ENCODE assay signal across 18 mouse cellular contexts in the genomic region with DNA sequence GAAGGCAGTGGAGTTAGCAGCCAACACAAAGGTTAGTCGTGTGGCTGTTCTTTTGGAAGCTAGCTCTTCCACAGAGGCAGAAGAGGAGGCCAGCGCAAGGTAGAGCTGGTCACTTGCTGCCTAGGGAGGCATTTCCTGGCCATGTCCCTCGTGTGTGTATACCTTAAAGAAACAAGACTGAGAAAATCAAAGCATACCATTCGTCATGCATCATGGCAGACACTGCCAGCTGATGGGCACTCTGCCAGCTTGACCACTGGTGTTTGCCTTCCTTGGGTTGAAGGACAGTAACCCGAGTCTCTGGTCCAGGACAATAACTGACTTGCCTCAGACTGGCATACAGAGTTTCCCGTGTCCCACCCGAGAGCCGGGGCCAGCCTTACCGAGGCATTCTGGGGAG. TPM values are rescaled to one million over a fixed set of nuclear protein-coding genes. Genes with fewer than 3 reads are reported as not detected.
DNase-seq lines count a peak whose midpoint lies in the region; ATAC-seq lines count a peak whose summit lies in the region.
"Had no signal": no experiment of that assay in that cellular context is flagged by ENCODE, and none has a peak within 500 bp of the region (broad histone marks: within the 10 kb centered on the region; RNA-seq: fewer than 3 reads in every experiment).

No protein-coding gene starts in this region.

- no peak overlapping the region for H3K4me3 ChIP-seq in kidney, embryonic 15.5 days (replicated peaks)
- no peak overlapping the region for H3K4me3 ChIP-seq in forebrain, embryonic 14.5 days (ENCODE audit: low read depth, low read length)
- H3K4me3 ChIP-seq: heart, embryonic 10.5 days; limb, embryonic 10.5 days; liver, embryonic 13.5 days; neural tube, embryonic 13.5 days had no signal

- ATAC-seq in kidney, embryonic 15.5 days (replicated peaks; ENCODE audit: low FRiP score) = no peak
- no peak for ATAC-seq in forebrain, embryonic 14.5 days
- ATAC-seq: forebrain, postnatal 0 days; hindbrain, embryonic 16.5 days had no signal

- H3K4me1 ChIP-seq in kidney, embryonic 15.5 days = 0 out of 2 replicates have a peak, but pooled peaks cover 7% of the 10 kb centered on the region
- H3K4me1 ChIP-seq in forebrain, embryonic 14.5 days (ENCODE audit: control insufficient read depth, insufficient read depth, low read length) = no peaks in the 10 kb centered on the region
- H3K4me1 ChIP-seq: limb, embryonic 10.5 days; neural tube, embryonic 13.5 days had no signal

- no peak overlapping the region for H3K9ac ChIP-seq in kidney, embryonic 15.5 days
- H3K9ac ChIP-seq in forebrain, embryonic 14.5 days (ENCODE audit: low read length) = no peak overlapping the region
- H3K9ac ChIP-seq: forebrain, postnatal 0 days; liver, embryonic 13.5 days; neural tube, embryonic 13.5 days had no signal

- no peaks in the 10 kb centered on the region for H3K27me3 ChIP-seq in kidney, embryonic 15.5 days
- no peaks in the 10 kb centered on the region for H3K27me3 ChIP-seq in forebrain, embryonic 14.5 days (replicated peaks; ENCODE audit: control insufficient read depth, insufficient read depth, low read length)
- H3K27me3 ChIP-seq: liver, embryonic 13.5 days; neural tube, embryonic 13.5 days had no signal

- 76% methylated on average over 9 of the region's 9 CpGs for WGBS in kidney, embryonic 15.5 days
- WGBS in forebrain, embryonic 14.5 days = 89% methylated on average over 9 of the region's 9 CpGs

- DNase-seq in kidney, postnatal 25 days = peak; percentile 62 to 68
- peak; percentile 48 for DNase-seq in 416B (ENCODE audit: low read depth)
- peak; percentile 77 for DNase-seq in MN1 (ENCODE audit: low spot score)
- peak; percentile 80 for DNase-seq in adrenal gland, postnatal 25 days
- DNase-seq in natural killer cell, adult 2 months (ENCODE audit: low spot score in 2 of 2) = no peak
- no peak for DNase-seq in forebrain, embryonic 14.5 days (ENCODE audit: low spot score)
- no peak for DNase-seq in urinary bladder, postnatal 10 days (ENCODE audit: low spot score)
- DNase-seq: cerebellum, postnatal 25 days; forebrain, postnatal 0 days; gastrocnemius, postnatal 10 days; heart, postnatal 36 days; liver, embryonic 13.5 days; right cerebral cortex, postnatal 4 days had no signal

- H3K9me3 ChIP-seq in kidney, embryonic 15.5 days (replicated peaks) = no peaks in the 10 kb centered on the region
- H3K9me3 ChIP-seq in forebrain, embryonic 14.5 days (replicated peaks; ENCODE audit: control insufficient read depth, low read length) = no peaks in the 10 kb centered on the region
- H3K9me3 ChIP-seq: heart, embryonic 10.5 days; limb, embryonic 10.5 days; liver, embryonic 13.5 days; neural tube, embryonic 13.5 days had no signal

- H3K27ac ChIP-seq in kidney, embryonic 15.5 days = no peak overlapping the region
- H3K27ac ChIP-seq in forebrain, embryonic 14.5 days (ENCODE audit: low read depth, low read length) = no peak overlapping the region
- H3K27ac ChIP-seq: heart, embryonic 10.5 days; limb, embryonic 10.5 days; liver, embryonic 13.5 days; neural tube, embryonic 13.5 days had no signal

- H3K36me3 ChIP-seq in kidney, embryonic 15.5 days = peaks cover 99% of the 10 kb centered on the region
- peaks cover 98% of the 10 kb centered on the region for H3K36me3 ChIP-seq in forebrain, embryonic 14.5 days (ENCODE audit: control insufficient read depth, insufficient read depth, low read length)

- H3K4me2 ChIP-seq in kidney, embryonic 15.5 days = no peak overlapping the region
- no peak overlapping the region for H3K4me2 ChIP-seq in forebrain, embryonic 14.5 days (ENCODE audit: low read length)
- H3K4me2 ChIP-seq: liver, embryonic 13.5 days; neural tube, embryonic 13.5 days had no signal

RNA-seq across cellular contexts. Expression of a gene that starts 22.1 kb away (rescaled TPM):
- polyA plus RNA-seq in kidney, embryonic 15.5 days (2015; fragmentation: Nextera tagmentation; extraction: Ambion mirVana) = 275 and 297 TPM in 2 replicates
- total RNA-seq in adrenal gland, postnatal 25 days (2021) = 920 and 1,133 TPM in 2 replicates
- 134 and 154 TPM in 2 replicates for polyA plus RNA-seq in forebrain, embryonic 14.5 days (2014; fragmentation: Nextera tagmentation; extraction: Ambion mirVana)

RNA-seq across cellular contexts. Expression of a gene that starts 55.7 kb away (rescaled TPM):
- polyA plus RNA-seq in kidney, embryonic 15.5 days (2015; fragmentation: Nextera tagmentation; extraction: Ambion mirVana) = 47.5 and 50.6 TPM in 2 replicates
- total RNA-seq in adrenal gland, postnatal 25 days (2021) = 210 and 237 TPM in 2 replicates
- 17.9 and 19.5 TPM in 2 replicates for polyA plus RNA-seq in forebrain, embryonic 14.5 days (2014; fragmentation: Nextera tagmentation; extraction: Ambion mirVana)

Comparison
In these comparisons a context has a peak if more than half of its experiments do, and no peak if none do; other contexts are left out.
1. DNase-seq: peak in kidney, postnatal 25 days (2 of 2), 416B (single experiment), MN1 (single experiment) and adrenal gland, postnatal 25 days (single experiment); none in natural killer cell, adult 2 months (0 of 2), forebrain, embryonic 14.5 days (single experiment) and urinary bladder, postnatal 10 days (single experiment).